Mouse (Mus musculus): ENCODE measurements at regions not wholly inside any gene's neighbourhood (a gene's known extent, or its start where the extent isn't known, plus 50 kb on each side); places are given as distances from the start of the nearest gene placed in this dataset.

- TF ChIP-seq CTCF (IDR thresholded peaks at IDR 0.05; ENCODE audit: low read depth, low read length), result no peak
- TF ChIP-seq POLR2A (IDR thresholded peaks at IDR 0.05; ENCODE audit: insufficient read depth, low read length), result no peak
- TF ChIP-seq EP300 (IDR thresholded peaks at IDR 0.05; ENCODE audit: insufficient read depth, low read depth, low read length), result no peak
- no peaks in the 10 kb centered on the region for H3K36me3 ChIP-seq (ENCODE audit: control insufficient read depth, insufficient read depth, low read length, poor library complexity, severe bottlenecking)
Observed at GRCm38 (mm10) chr6:140279736-140280370, 144.0 kb upstream of the Plekha5 start.

GRCm38 (mm10) chr6:140278750-140279149, 145.1 kb upstream of the Plekha5 start:
- Histone ChIP-seq H3K27ac (ENCODE audit: insufficient read depth, low read length) (no peak overlapping the region), H3K9ac (ENCODE audit: low read depth, poor library complexity, severe bottlenecking) (no peak overlapping the region), H3K27me3 (ENCODE audit: control insufficient read depth, insufficient read depth, low read length, poor library complexity, severe bottlenecking) (no peaks in the 10 kb centered on the region), H3K4me3 (ENCODE audit: low read depth, low read length) (no peak overlapping the region), H3K36me3 (ENCODE audit: control insufficient read depth, insufficient read depth, low read length, poor library complexity, severe bottlenecking) (no peaks in the 10 kb centered on the region), H3K4me1 (ENCODE audit: control insufficient read depth, insufficient read depth, low read length) (peaks cover 1% of the 10 kb centered on the region), H3K9me3 (replicated peaks; ENCODE audit: control insufficient read depth, insufficient read depth, low read length, poor library complexity, severe bottlenecking) (no peaks in the 10 kb centered on the region)
- TF ChIP-seq EP300 (IDR thresholded peaks at IDR 0.05; ENCODE audit: insufficient read depth, low read depth, low read length), result no peak
- no peak for TF ChIP-seq CTCF (IDR thresholded peaks at IDR 0.05; ENCODE audit: low read depth, low read length)
- TF ChIP-seq POLR2A (IDR thresholded peaks at IDR 0.05; ENCODE audit: insufficient read depth, low read length), result no peak

More at GRCm38 (mm10) chr6:140279736-140280370, 144.0 kb upstream of the Plekha5 start:
- Histone ChIP-seq H3K9me3 (replicated peaks; ENCODE audit: control insufficient read depth, insufficient read depth, low read length, poor library complexity, severe bottlenecking) (no peaks in the 10 kb centered on the region), H3K27me3 (ENCODE audit: control insufficient read depth, insufficient read depth, low read length, poor library complexity, severe bottlenecking) (no peaks in the 10 kb centered on the region), H3K4me3 (ENCODE audit: low read depth, low read length) (no peak overlapping the region), H3K4me1 (ENCODE audit: control insufficient read depth, insufficient read depth, low read length) (peaks cover 1% of the 10 kb centered on the region), H3K27ac (ENCODE audit: insufficient read depth, low read length) (no peak overlapping the region), H3K9ac (ENCODE audit: low read depth, poor library complexity, severe bottlenecking) (no peak overlapping the region)

- no peak overlapping the region for H3K27ac ChIP-seq (ENCODE audit: insufficient read depth, low read length)
- H3K4me1 ChIP-seq (ENCODE audit: control insufficient read depth, insufficient read depth, low read length), result peaks cover 3% of the 10 kb centered on the region
- H3K36me3 ChIP-seq (ENCODE audit: control insufficient read depth, insufficient read depth, low read length, poor library complexity, severe bottlenecking), result no peaks in the 10 kb centered on the region
- no peak overlapping the region for H3K4me3 ChIP-seq (ENCODE audit: low read depth, low read length)
- H3K9me3 ChIP-seq (replicated peaks; ENCODE audit: control insufficient read depth, insufficient read depth, low read length, poor library complexity, severe bottlenecking), result no peaks in the 10 kb centered on the region
- TF ChIP-seq EP300 (IDR thresholded peaks at IDR 0.05; ENCODE audit: insufficient read depth, low read depth, low read length) (no peak), POLR2A (IDR thresholded peaks at IDR 0.05; ENCODE audit: insufficient read depth, low read length) (no peak), CTCF (IDR thresholded peaks at IDR 0.05; ENCODE audit: low read depth, low read length) (no peak)
- H3K9ac ChIP-seq (ENCODE audit: low read depth, poor library complexity, severe bottlenecking), result no peak overlapping the region
- no peaks in the 10 kb centered on the region for H3K27me3 ChIP-seq (ENCODE audit: control insufficient read depth, insufficient read depth, low read length, poor library complexity, severe bottlenecking)
Observed at GRCm38 (mm10) chr6:140270592-140270991, 153.3 kb upstream of the Plekha5 start.

GRCm38 (mm10) chr6:140268315-140269070, 155.4 kb upstream of the Plekha5 start:
- TF ChIP-seq EP300 (IDR thresholded peaks at IDR 0.05; ENCODE audit: insufficient read depth, low read depth, low read length) (no peak), POLR2A (IDR thresholded peaks at IDR 0.05; ENCODE audit: insufficient read depth, low read length) (no peak), CTCF (IDR thresholded peaks at IDR 0.05; ENCODE audit: low read depth, low read length) (no peak)
- Histone ChIP-seq H3K4me1 (ENCODE audit: control insufficient read depth, insufficient read depth, low read length) (peaks cover 3% of the 10 kb centered on the region), H3K27ac (ENCODE audit: insufficient read depth, low read length) (no peak overlapping the region), H3K9me3 (replicated peaks; ENCODE audit: control insufficient read depth, insufficient read depth, low read length, poor library complexity, severe bottlenecking) (no peaks in the 10 kb centered on the region), H3K36me3 (ENCODE audit: control insufficient read depth, insufficient read depth, low read length, poor library complexity, severe bottlenecking) (no peaks in the 10 kb centered on the region), H3K27me3 (ENCODE audit: control insufficient read depth, insufficient read depth, low read length, poor library complexity, severe bottlenecking) (no peaks in the 10 kb centered on the region), H3K9ac (ENCODE audit: low read depth, poor library complexity, severe bottlenecking) (no peak overlapping the region), H3K4me3 (ENCODE audit: low read depth, low read length) (no peak overlapping the region)

- Histone ChIP-seq H3K27me3 (ENCODE audit: control insufficient read depth, insufficient read depth, low read length, poor library complexity, severe bottlenecking) (no peaks in the 10 kb centered on the region), H3K4me3 (ENCODE audit: low read depth, low read length) (no peak overlapping the region), H3K36me3 (ENCODE audit: control insufficient read depth, insufficient read depth, low read length, poor library complexity, severe bottlenecking) (no peaks in the 10 kb centered on the region), H3K9me3 (replicated peaks; ENCODE audit: control insufficient read depth, insufficient read depth, low read length, poor library complexity, severe bottlenecking) (no peaks in the 10 kb centered on the region), H3K4me1 (ENCODE audit: control insufficient read depth, insufficient read depth, low read length) (peaks cover 3% of the 10 kb centered on the region), H3K9ac (ENCODE audit: low read depth, poor library complexity, severe bottlenecking) (no peak overlapping the region), H3K27ac (ENCODE audit: insufficient read depth, low read length) (no peak overlapping the region)
- TF ChIP-seq EP300 (IDR thresholded peaks at IDR 0.05; ENCODE audit: insufficient read depth, low read depth, low read length) (peak; percentile 70; the same call in 1 of the 2 replicates), POLR2A (IDR thresholded peaks at IDR 0.05; ENCODE audit: insufficient read depth, low read length) (no peak), CTCF (IDR thresholded peaks at IDR 0.05; ENCODE audit: low read depth, low read length) (no peak)
Observed at GRCm38 (mm10) chr6:140263920-140264319, 159.9 kb upstream of the Plekha5 start.

DNA sequence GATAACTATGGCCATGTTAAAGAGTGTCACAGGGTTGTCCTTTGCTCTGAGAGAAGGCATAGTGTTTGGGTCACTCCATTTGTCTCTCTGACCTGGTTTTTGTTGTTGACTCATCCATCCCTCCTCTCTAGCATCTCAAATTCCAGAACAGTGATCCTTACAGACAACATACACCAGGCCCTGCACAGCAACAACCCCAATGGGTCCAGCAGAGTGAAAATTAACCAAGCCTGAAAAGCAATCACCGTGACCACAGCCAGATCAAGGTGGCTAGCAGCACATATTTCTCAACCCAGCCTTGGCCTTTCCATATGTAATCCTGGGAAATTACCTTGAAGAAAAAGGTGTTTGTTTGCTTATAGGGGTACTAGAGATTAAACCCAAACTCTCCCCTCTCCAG, 162.0 kb upstream of the Plekha5 start:
- no peaks in the 10 kb centered on the region for H3K27me3 ChIP-seq (ENCODE audit: control insufficient read depth, insufficient read depth, low read length, poor library complexity, severe bottlenecking)
- no peak for TF ChIP-seq POLR2A (IDR thresholded peaks at IDR 0.05; ENCODE audit: insufficient read depth, low read length)

More for the DNA sequence above, 162.0 kb upstream of the Plekha5 start:
- Histone ChIP-seq H3K4me3 (ENCODE audit: low read depth, low read length) (no peak overlapping the region), H3K4me1 (ENCODE audit: control insufficient read depth, insufficient read depth, low read length) (peaks cover 2% of the 10 kb centered on the region), H3K27ac (ENCODE audit: insufficient read depth, low read length) (no peak overlapping the region), H3K36me3 (ENCODE audit: control insufficient read depth, insufficient read depth, low read length, poor library complexity, severe bottlenecking) (no peaks in the 10 kb centered on the region), H3K9ac (ENCODE audit: low read depth, poor library complexity, severe bottlenecking) (no peak overlapping the region), H3K9me3 (replicated peaks; ENCODE audit: control insufficient read depth, insufficient read depth, low read length, poor library complexity, severe bottlenecking) (no peaks in the 10 kb centered on the region)

Data from ES-Bruce4 (cell line).